Mouse (Mus musculus): ENCODE measurements around the gene Ccdc151. TPM values are rescaled to one million over a fixed set of nuclear protein-coding genes. Genes with fewer than 3 reads are reported as not detected.

The Ccdc151 gene
- polyA plus RNA-seq (2012; rRNA removed) (0.02 and 0.06 TPM in 2 replicates), polyA plus RNA-seq (2014; fragmentation: Nextera tagmentation; extraction: Ambion mirVana) (not detected in 2 replicates)

DNA sequence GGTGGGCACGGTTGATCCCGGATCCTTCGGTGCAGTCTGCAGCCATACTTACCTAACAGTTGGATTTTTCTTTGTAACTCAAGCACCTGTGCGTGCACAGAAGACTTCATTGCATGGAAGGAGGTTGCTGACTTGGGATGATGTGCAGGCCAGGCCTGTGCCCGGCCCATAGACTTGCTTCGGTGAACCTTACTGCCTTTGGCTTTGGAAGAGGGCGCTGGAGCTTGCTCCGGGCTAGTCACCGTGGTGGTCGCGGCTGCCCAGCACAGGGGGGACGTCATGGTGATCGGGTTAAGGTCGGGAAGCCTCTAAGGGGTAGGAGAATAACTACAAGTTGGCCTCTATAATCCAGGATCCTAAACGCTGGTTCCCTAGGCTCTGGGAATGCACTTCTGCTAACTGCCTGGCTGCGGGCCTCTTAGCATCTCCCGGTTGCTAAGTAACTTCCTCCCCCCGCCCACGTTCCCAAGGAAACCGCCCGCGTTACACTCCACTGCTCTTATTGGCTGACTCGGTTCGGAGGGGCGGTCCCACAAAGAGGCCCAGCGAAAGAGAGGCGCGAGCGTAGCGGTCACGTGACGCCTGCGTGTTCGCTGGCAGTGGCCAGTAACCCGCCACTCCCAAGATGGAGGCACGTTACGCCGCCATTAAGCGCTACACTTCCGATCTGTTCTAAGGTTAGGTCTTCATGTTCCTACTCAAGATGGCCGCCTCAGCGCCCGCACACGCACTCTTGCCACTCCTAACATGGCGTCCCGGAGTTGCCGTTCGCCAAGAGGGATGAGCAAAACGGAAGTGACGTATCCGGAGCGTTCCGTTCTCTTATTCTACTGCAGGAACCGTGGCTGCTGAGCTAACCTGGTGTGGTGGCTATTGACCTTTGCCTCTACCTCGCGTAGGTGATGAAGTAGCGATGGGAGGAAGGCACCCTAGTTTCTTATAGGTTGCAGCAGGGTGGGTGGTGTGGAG lies at the start of gene Ccdc151, which contains the start of gene Prkcsh:
Gene Ccdc151, minus strand, starts transcription at position 441 of the 969 bp plus-strand sequence.
Gene Prkcsh, plus strand, starts transcription at position 613 of the 969 bp plus-strand sequence.
- DNase-seq (ENCODE audit: low read depth in 3 of 3, low spot score in 3 of 3) = peak; percentile 99
- Histone ChIP-seq H3K9me3 (ENCODE audit: control insufficient read depth, low read length) (no peaks in the 10 kb centered on the region), H3K4me1 (replicated peaks; ENCODE audit: control insufficient read depth in 2 of 2, insufficient read depth in 2 of 2, low read length in 1 of 2) (peaks cover 9 to 10% of the 10 kb centered on the region in 2 experiments), H3K4me2 (ENCODE audit: low read depth) (peak within 1 kb of the TSS; percentile 93), H3K4me3 (ENCODE audit: insufficient read depth in 1 of 2, low read depth in 2 of 2, low read length in 2 of 2) (peak within 1 kb of the TSS; percentile 88 to 95), H3K9ac (replicated peaks) (peak within 1 kb of the TSS; percentile 75), H3K27ac (peak within 1 kb of the TSS; percentile 69), H3K27me3 (ENCODE audit: control insufficient read depth, insufficient read depth, low read length) (no peaks in the 10 kb centered on the region; the same call in 1 of the 2 replicates), H3K36me3 (replicated peaks; ENCODE audit: control insufficient read depth, insufficient read depth, low read depth) (peaks cover 15% of the 10 kb centered on the region)
- 8% methylated on average over 57 of the region's 57 CpGs for WGBS (ENCODE audit: insufficient replicate concordance)
- TF ChIP-seq EP300 (IDR thresholded peaks at IDR 0.05; ENCODE audit: low read depth) (no peak), CTCF (IDR thresholded peaks at IDR 0.05; ENCODE audit: low read depth) (no peak; the same call in 1 of the 2 replicates)
- ATAC-seq (ENCODE audit: insufficient read depth) = peak; percentile 99

DNA sequence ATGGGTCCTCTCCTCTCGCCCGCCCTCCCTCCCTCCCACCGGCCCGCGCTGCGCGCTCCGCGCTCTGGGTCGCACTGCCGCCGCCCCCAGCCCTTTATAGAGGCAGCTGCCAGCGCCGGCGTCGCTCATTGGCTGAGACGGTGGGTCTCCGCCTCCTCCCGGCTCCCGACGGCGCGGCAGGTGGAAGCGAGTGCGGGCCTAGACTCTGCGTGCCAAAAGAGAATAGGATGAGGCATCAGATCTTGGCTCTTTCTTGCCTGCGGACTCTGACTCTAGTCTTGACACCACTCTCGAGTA lies 49.5 kb upstream of the Ccdc151 start, which contains the start of gene Elavl3:
Gene Elavl3, minus strand, starts transcription at position 66 of the 297 bp plus-strand sequence.
- DNase-seq (ENCODE audit: low read depth in 3 of 3, low spot score in 3 of 3) (no peak), ATAC-seq (ENCODE audit: insufficient read depth) (no peak)
- Histone ChIP-seq H3K9me3 (ENCODE audit: control insufficient read depth, low read length) (no peaks in the 10 kb centered on the region), H3K4me3 (ENCODE audit: insufficient read depth in 1 of 2, low read depth in 2 of 2, low read length in 2 of 2) (peak within 1 kb of the TSS in 1 of 2 experiments; percentile 29; a peak in 2 of 4 replicates), H3K27me3 (ENCODE audit: control insufficient read depth, insufficient read depth, low read length) (peaks cover 48% of the 10 kb centered on the region), H3K27ac (no peak within 1 kb of the TSS), H3K4me2 (ENCODE audit: low read depth) (peak within 1 kb of the TSS; percentile 52), H3K4me1 (replicated peaks; ENCODE audit: control insufficient read depth in 2 of 2, insufficient read depth in 2 of 2, low read length in 1 of 2) (peaks cover 7 to 11% of the 10 kb centered on the region in 2 experiments), H3K9ac (replicated peaks) (no peak within 1 kb of the TSS), H3K36me3 (replicated peaks; ENCODE audit: control insufficient read depth, insufficient read depth, low read depth) (no peaks in the 10 kb centered on the region)
- TF ChIP-seq CTCF (IDR thresholded peaks at IDR 0.05; ENCODE audit: low read depth) (no peak), EP300 (IDR thresholded peaks at IDR 0.05; ENCODE audit: low read depth) (no peak)
- 5% methylated on average over 28 of the region's 28 CpGs for WGBS (ENCODE audit: insufficient replicate concordance)

DNA sequence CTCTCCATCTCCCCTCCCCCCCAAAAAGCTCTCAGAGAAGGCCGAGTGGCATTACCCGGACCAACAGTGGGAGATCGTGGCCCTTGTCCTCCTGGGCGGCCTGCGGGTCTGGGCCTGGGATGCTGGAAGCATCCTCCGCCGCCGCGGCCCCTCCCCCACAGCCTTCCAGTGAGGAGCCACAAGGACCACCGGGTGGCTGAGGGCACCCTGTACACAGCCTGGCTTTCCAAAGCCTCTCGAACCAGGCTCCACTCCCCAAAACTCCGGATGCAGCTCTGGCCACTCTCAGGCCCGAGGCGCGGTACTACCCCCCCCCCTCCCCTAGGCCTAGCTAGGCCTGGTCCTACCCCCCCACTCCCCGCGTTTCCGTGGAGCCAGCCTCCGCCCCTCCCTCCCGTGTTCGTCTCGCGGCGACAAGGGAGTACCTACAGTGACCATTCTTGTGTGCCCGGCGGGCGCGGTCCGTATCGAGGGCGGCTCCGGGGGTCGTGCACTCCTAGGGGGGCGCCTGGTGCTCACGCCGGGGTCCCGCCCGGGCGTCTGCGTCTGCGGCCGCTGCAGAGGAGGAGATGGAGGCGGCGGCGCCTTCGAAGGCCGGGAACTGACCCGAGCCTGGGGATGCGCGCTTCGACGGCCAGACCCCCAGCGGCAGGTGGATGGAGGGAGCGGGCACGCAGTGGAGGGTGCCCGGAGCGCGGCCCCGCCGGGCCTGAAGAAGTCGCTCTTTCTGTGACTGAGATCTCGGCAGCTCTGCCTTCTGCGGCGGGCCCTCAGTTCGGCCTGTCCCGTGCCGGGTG lies 48.9 kb upstream of the Ccdc151 start:
- Histone ChIP-seq H3K4me3 (ENCODE audit: insufficient read depth in 1 of 2, low read depth in 2 of 2, low read length in 2 of 2) (peak overlapping the region in 1 of 2 experiments; percentile 29; a peak in 1 of 4 replicates), H3K27me3 (ENCODE audit: control insufficient read depth, insufficient read depth, low read length) (peaks cover 48% of the 10 kb centered on the region)
- DNase-seq (ENCODE audit: low read depth in 3 of 3, low spot score in 3 of 3) = no peak

GRCm38 (mm10) chr9:22050351-22050889 lies 48.0 kb upstream of the Ccdc151 start:
- H3K4me3 ChIP-seq (ENCODE audit: insufficient read depth in 1 of 2, low read depth in 2 of 2, low read length in 2 of 2) = peak overlapping the region in 1 of 2 experiments; percentile 29; a peak in 2 of 4 replicates
- TF ChIP-seq EP300 (IDR thresholded peaks at IDR 0.05; ENCODE audit: low read depth) (no peak), CTCF (IDR thresholded peaks at IDR 0.05; ENCODE audit: low read depth) (no peak)
- ATAC-seq (ENCODE audit: insufficient read depth) (peak; percentile 73), DNase-seq (ENCODE audit: low read depth in 3 of 3, low spot score in 3 of 3) (peak; percentile 51 to 73 (median 61))
- no peaks in the 10 kb centered on the region for H3K9me3 ChIP-seq (ENCODE audit: control insufficient read depth, low read length)
- no peak overlapping the region for H3K9ac ChIP-seq (replicated peaks)
- under 1% methylated on average over 43 of the region's 43 CpGs for WGBS (ENCODE audit: insufficient replicate concordance)
- H3K27ac ChIP-seq = no peak overlapping the region
- H3K36me3 ChIP-seq (replicated peaks; ENCODE audit: control insufficient read depth, insufficient read depth, low read depth) = no peaks in the 10 kb centered on the region
- peaks cover 7 to 11% of the 10 kb centered on the region in 2 experiments for H3K4me1 ChIP-seq (replicated peaks; ENCODE audit: control insufficient read depth in 2 of 2, insufficient read depth in 2 of 2, low read length in 1 of 2)
- H3K4me2 ChIP-seq (ENCODE audit: low read depth) = peak overlapping the region; percentile 52
- peaks cover 48% of the 10 kb centered on the region for H3K27me3 ChIP-seq (ENCODE audit: control insufficient read depth, insufficient read depth, low read length)

More for the DNA sequence above, 48.9 kb upstream of the Ccdc151 start:
- ATAC-seq (ENCODE audit: insufficient read depth) = no peak
- H3K36me3 ChIP-seq (replicated peaks; ENCODE audit: control insufficient read depth, insufficient read depth, low read depth) = no peaks in the 10 kb centered on the region
- H3K4me2 ChIP-seq (ENCODE audit: low read depth) = peak overlapping the region; percentile 52
- WGBS (ENCODE audit: insufficient replicate concordance) = 4% methylated on average over 66 of the region's 67 CpGs
- no peaks in the 10 kb centered on the region for H3K9me3 ChIP-seq (ENCODE audit: control insufficient read depth, low read length)
- no peak overlapping the region for H3K9ac ChIP-seq (replicated peaks)
- H3K4me1 ChIP-seq (replicated peaks; ENCODE audit: control insufficient read depth in 2 of 2, insufficient read depth in 2 of 2, low read length in 1 of 2) = peaks cover 7 to 11% of the 10 kb centered on the region in 2 experiments
- TF ChIP-seq EP300 (IDR thresholded peaks at IDR 0.05; ENCODE audit: low read depth) (no peak), CTCF (IDR thresholded peaks at IDR 0.05; ENCODE audit: low read depth) (no peak)
- no peak overlapping the region for H3K27ac ChIP-seq

Data from liver, embryonic 14.5 days (tissue).